Comparison of ENCODE assay signal across 9 mouse cellular contexts in the genomic region with DNA sequence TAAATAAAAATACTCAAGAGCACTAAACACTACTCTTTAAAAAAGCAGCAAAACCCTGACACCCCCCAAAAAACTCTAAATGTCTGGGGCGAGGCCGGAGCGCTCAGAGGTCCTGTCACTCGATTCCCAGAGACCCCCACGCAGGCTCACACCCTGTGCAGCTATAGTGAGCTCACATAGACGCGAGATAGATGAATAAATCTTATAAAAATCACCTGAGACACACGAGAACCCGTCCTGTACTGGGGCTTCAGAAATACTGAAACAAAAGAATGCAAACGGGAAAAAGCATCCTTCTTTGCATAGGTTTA. TPM values are rescaled to one million over a fixed set of nuclear protein-coding genes. Genes with fewer than 3 reads are reported as not detected.
DNase-seq lines count a peak whose midpoint lies in the region; ATAC-seq and TF ChIP-seq lines count a peak whose summit lies in the region.
"Had no signal": no experiment of that assay in that cellular context is flagged by ENCODE, and none has a peak within 500 bp of the region (broad histone marks: within the 10 kb centered on the region; RNA-seq: fewer than 3 reads in every experiment).

No protein-coding gene starts in this region.

- TF ChIP-seq POLR2A in small intestine, adult 2 months (IDR thresholded peaks at IDR 0.05; ENCODE audit: low read depth, low read length), result no peak

- H3K27me3 ChIP-seq in limb, embryonic 10.5 days (ENCODE audit: low read depth, poor library complexity, severe bottlenecking), result no peaks in the 10 kb centered on the region
- H3K27me3 ChIP-seq in small intestine, adult 2 months (ENCODE audit: control insufficient read depth, insufficient read depth, low read length), result no peaks in the 10 kb centered on the region

- ATAC-seq in frontal cortex, adult (ENCODE audit: low TSS enrichment), result 0 out of 2 replicates have a peak, but pooled peaks have one; percentile 10

- DNase-seq in frontal cortex, postnatal 36 days (ENCODE audit: low spot score in 2 of 2), result no peak
- DNase-seq in thymus, postnatal 14 days, result peak; percentile 49
- DNase-seq in thymus, postnatal 4 days, result no peak
- peak; percentile 40 for DNase-seq in limb, embryonic 10.5 days (ENCODE audit: low spot score)
- no peak for DNase-seq in urinary bladder, postnatal 10 days (ENCODE audit: low spot score)
- no peak for DNase-seq in adrenal gland, adult 2 months

- WGBS in limb, embryonic 10.5 days, result 9% methylated on average over 10 of the region's 10 CpGs
- 13% methylated on average over 10 of the region's 10 CpGs for WGBS in small intestine, adult 2 months

- no peak for TF ChIP-seq CTCF in small intestine, adult 2 months (IDR thresholded peaks at IDR 0.05; ENCODE audit: extremely low read depth, insufficient read length, insufficient replicate concordance, low read depth, low read length)

- no peaks in the 10 kb centered on the region for H3K9me3 ChIP-seq in limb, embryonic 10.5 days (replicated peaks)

- H3K36me3 ChIP-seq in limb, embryonic 10.5 days, result 0 out of 2 replicates have a peak, but pooled peaks cover 2% of the 10 kb centered on the region
- H3K36me3 ChIP-seq in small intestine, adult 2 months (ENCODE audit: control insufficient read depth, insufficient read depth, low read length), result no peaks in the 10 kb centered on the region

- H3K4me1 ChIP-seq in limb, embryonic 10.5 days, result peaks cover 7% of the 10 kb centered on the region
- H3K4me1 ChIP-seq in small intestine, adult 2 months (ENCODE audit: control insufficient read depth, insufficient read depth, insufficient read length, low read length), result no peaks in the 10 kb centered on the region; the same call in 1 of the 2 replicates

- peak overlapping the region; percentile 99 for H3K27ac ChIP-seq in limb, embryonic 10.5 days
- H3K27ac ChIP-seq in small intestine, adult 2 months (ENCODE audit: insufficient read depth, low read depth, low read length), result no peak overlapping the region

- peak overlapping the region; percentile 75 for H3K4me3 ChIP-seq in limb, embryonic 10.5 days
- peak overlapping the region; percentile 88 for H3K4me3 ChIP-seq in small intestine, adult 2 months (ENCODE audit: low read depth, low read length)

RNA-seq across cellular contexts. Expression of a gene that starts 32.6 kb away (rescaled TPM):
- 58.4 and 65.6 TPM in 2 replicates for polyA plus RNA-seq in limb, embryonic 10.5 days (2016; fragmentation: Nextera tagmentation; extraction: Ambion mirVana)
- 21.9 and 33.9 TPM in 2 replicates for polyA plus RNA-seq in small intestine, adult 2 months (2012; rRNA removed)
- 100 to 1,000 TPM; 118 to 121 TPM for total RNA-seq in adrenal gland, adult 2 months (2021)
- 28.8 and 33.5 TPM in 2 replicates for polyA plus RNA-seq in adrenal gland, adult 2 months (2012; rRNA removed)

RNA-seq across cellular contexts. Expression of a gene that starts 42.5 kb away (rescaled TPM):
- not detected in 2 replicates for polyA plus RNA-seq in limb, embryonic 10.5 days (2016; fragmentation: Nextera tagmentation; extraction: Ambion mirVana)
- 33.5 and 244 TPM in 2 replicates for polyA plus RNA-seq in small intestine, adult 2 months (2012; rRNA removed)
- not detected for total RNA-seq in adrenal gland, adult 2 months (2021)
- polyA plus RNA-seq in adrenal gland, adult 2 months (2012; rRNA removed), result not detected in 2 replicates
- polyA plus RNA-seq: frontal cortex, adult 2 months had no signal

Comparison
In these comparisons a context has a peak if more than half of its experiments do, and no peak if none do; other contexts are left out.
1. DNase-seq: peak in thymus, postnatal 14 days (single experiment) and limb, embryonic 10.5 days (single experiment); none in frontal cortex, postnatal 36 days (0 of 2), thymus, postnatal 4 days (single experiment), urinary bladder, postnatal 10 days (single experiment) and adrenal gland, adult 2 months (single experiment).
2. RNA of a gene that starts 42.5 kb away (polyA plus RNA-seq): 33.5 to 244 TPM in small intestine, adult 2 months; not detected in limb, embryonic 10.5 days and not detected in adrenal gland, adult 2 months; every median in the first group is over 10 times any median in the second.